Mouse (Mus musculus) ES-E14 (cell line): ENCODE data around the gene Gtf2h4.

Experiments used
- CHD2 ChIP-seq: IDR thresholded peaks from 2 replicates; pipeline ENCODE4 v1.6.1; 2014; ENCODE audit warnings: mild to moderate bottlenecking, low read depth, low read length, inconsistent platforms
- HCFC1 ChIP-seq: IDR thresholded peaks from 2 replicates; pipeline ENCODE4 v1.6.1; 2012; ENCODE audit warnings: low read length, inconsistent platforms, borderline replicate concordance; ENCODE audit not compliant: insufficient read depth
- MAFK ChIP-seq: IDR thresholded peaks from 2 replicates; pipeline ENCODE4 v1.6.1; 2014; ENCODE audit warnings: mild to moderate bottlenecking, low read depth, low read length, inconsistent platforms; ENCODE audit not compliant: insufficient read depth
- ZC3H11A ChIP-seq: IDR thresholded peaks from 2 replicates; pipeline ENCODE4 v1.6.1; 2012; ENCODE audit warnings: low read depth, mild to moderate bottlenecking, inconsistent platforms, low read length, borderline replicate concordance

- no peak for TF ChIP-seq ZC3H11A
- no peak for TF ChIP-seq MAFK
- no peak for TF ChIP-seq HCFC1
- no peak for TF ChIP-seq CHD2
Measured at GRCm38 (mm10) chr17:35685061-35685460, 11.5 kb upstream of the Gtf2h4 start.
